Mouse (Mus musculus): ENCODE results near the gene Col2a1. TPM values are rescaled to one million over a fixed set of nuclear protein-coding genes. Genes with fewer than 3 reads are reported as not detected.

The Col2a1 gene
- polyA plus RNA-seq, 1 experiment from 2014 or later = 0.18 TPM

DNA sequence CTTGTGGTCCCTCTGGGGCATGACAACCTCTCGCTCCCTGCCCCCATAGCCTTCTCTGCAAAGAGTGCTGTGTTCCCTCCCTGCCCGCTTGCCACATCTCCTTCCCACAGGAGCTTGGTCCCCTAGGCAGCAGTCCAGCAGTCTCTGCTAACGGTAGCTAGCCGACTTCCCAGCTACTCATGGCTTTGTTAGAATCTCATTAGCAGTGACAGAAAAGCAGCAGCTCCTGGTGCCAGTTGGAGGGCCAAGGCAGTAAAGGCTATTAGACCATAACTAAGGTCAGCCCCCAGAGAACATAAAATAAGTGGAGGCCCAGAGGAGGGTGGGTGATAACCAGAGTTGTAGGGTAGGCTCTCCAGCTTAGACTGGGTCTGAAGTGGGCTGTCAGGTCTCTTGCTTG lies 21.1 kb upstream of the Col2a1 start:
- H3K27ac ChIP-seq (ENCODE audit: low read length) = no peak overlapping the region
- DNase-seq (ENCODE audit: low spot score) = no peak
- no peak for ATAC-seq

DNA sequence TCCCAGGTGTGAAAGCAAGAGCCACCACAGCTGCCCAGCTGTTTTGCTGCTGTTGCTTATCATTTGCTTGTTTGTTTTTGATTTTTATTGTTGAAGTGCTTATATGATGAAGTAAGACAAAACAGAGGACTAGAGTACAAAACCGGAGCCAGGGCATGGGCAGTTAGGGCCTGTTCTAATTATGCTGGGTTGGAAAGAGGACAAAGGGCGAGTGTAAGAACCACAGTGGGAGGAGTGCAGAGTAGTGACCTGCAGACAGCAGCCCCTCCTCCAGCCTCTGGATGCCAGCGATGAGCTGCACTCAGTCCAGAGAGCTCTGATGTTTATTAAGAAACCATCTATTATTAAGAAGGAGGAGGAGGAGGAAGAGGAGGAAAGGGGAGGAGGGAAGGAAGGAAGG lies 18.6 kb upstream of the Col2a1 start:
- ATAC-seq (no peak), DNase-seq (ENCODE audit: low spot score) (no peak)
- Histone ChIP-seq H3K27me3 (replicated peaks; ENCODE audit: insufficient read depth, low read length) (no peaks in the 10 kb centered on the region), H3K9me3 (ENCODE audit: low read length) (no peaks in the 10 kb centered on the region), H3K4me3 (ENCODE audit: low read depth, low read length) (no peak overlapping the region), H3K4me2 (replicated peaks; ENCODE audit: low read depth, low read length) (no peak overlapping the region), H3K4me1 (ENCODE audit: insufficient read depth, low read depth, low read length) (peaks cover 3% of the 10 kb centered on the region; the same call in 1 of the 2 replicates), H3K36me3 (ENCODE audit: insufficient read depth, low read length) (no peaks in the 10 kb centered on the region), H3K9ac (replicated peaks; ENCODE audit: low read depth) (no peak overlapping the region), H3K27ac (ENCODE audit: low read length) (no peak overlapping the region)
- TF ChIP-seq EP300 (IDR thresholded peaks at IDR 0.05) (no peak), CTCF (IDR thresholded peaks at IDR 0.05) (no peak)
- WGBS = 41% methylated on average over 3 of the region's 3 CpGs

More for the DNA sequence above, 21.1 kb upstream of the Col2a1 start:
- Histone ChIP-seq H3K36me3 (ENCODE audit: insufficient read depth, low read length) (no peaks in the 10 kb centered on the region), H3K27me3 (replicated peaks; ENCODE audit: insufficient read depth, low read length) (no peaks in the 10 kb centered on the region), H3K4me2 (replicated peaks; ENCODE audit: low read depth, low read length) (no peak overlapping the region), H3K4me3 (ENCODE audit: low read depth, low read length) (no peak overlapping the region), H3K9ac (replicated peaks; ENCODE audit: low read depth) (no peak overlapping the region), H3K9me3 (ENCODE audit: low read length) (no peaks in the 10 kb centered on the region), H3K4me1 (ENCODE audit: insufficient read depth, low read depth, low read length) (peaks cover 5% of the 10 kb centered on the region; the same call in 1 of the 2 replicates)
- 48% methylated on average over 4 of the region's 4 CpGs for WGBS
- TF ChIP-seq CTCF (IDR thresholded peaks at IDR 0.05) = no peak
- TF ChIP-seq EP300 (IDR thresholded peaks at IDR 0.05) = no peak

DNA sequence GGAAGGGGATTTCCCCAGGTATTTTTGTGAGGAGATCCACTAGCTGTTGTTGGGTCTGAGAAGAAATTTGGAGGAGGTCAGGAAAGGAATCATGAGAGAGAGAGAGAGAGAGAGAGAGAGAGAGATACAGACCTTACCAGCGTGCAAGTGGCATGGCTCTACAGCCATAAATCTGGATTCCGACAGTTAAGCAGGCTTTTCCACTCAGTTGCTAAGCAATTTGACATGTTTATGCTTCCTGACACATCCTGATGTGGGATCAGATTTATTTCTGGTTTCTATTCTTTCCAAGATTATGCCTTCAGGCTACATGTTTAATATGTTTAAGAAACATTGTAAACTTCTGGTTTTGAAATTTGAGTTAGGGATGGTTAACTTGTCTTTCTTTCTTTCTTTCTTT lies 17.4 kb upstream of the Col2a1 start:
- DNase-seq (ENCODE audit: low spot score) (peak; percentile 25), ATAC-seq (no peak)
- H3K27ac ChIP-seq (ENCODE audit: low read length) = no peak overlapping the region
- H3K4me3 ChIP-seq (ENCODE audit: low read depth, low read length) = no peak overlapping the region
- H3K4me1 ChIP-seq (ENCODE audit: insufficient read depth, low read depth, low read length) = no peaks in the 10 kb centered on the region
- 7% methylated on average over 2 of the region's 2 CpGs for WGBS
- H3K36me3 ChIP-seq (ENCODE audit: insufficient read depth, low read length) = no peaks in the 10 kb centered on the region
- H3K4me2 ChIP-seq (replicated peaks; ENCODE audit: low read depth, low read length) = no peak overlapping the region
- no peak overlapping the region for H3K9ac ChIP-seq (replicated peaks; ENCODE audit: low read depth)
- H3K9me3 ChIP-seq (ENCODE audit: low read length) = no peaks in the 10 kb centered on the region
- TF ChIP-seq CTCF (IDR thresholded peaks at IDR 0.05) (no peak), EP300 (IDR thresholded peaks at IDR 0.05) (no peak)
- H3K27me3 ChIP-seq (replicated peaks; ENCODE audit: insufficient read depth, low read length) = no peaks in the 10 kb centered on the region

GRCm38 (mm10) chr15:98019047-98019446 lies 14.6 kb upstream of the Col2a1 start:
- Histone ChIP-seq H3K4me2 (replicated peaks; ENCODE audit: low read depth, low read length) (no peak overlapping the region), H3K27me3 (replicated peaks; ENCODE audit: insufficient read depth, low read length) (no peaks in the 10 kb centered on the region), H3K9ac (replicated peaks; ENCODE audit: low read depth) (no peak overlapping the region), H3K9me3 (ENCODE audit: low read length) (no peaks in the 10 kb centered on the region), H3K4me3 (ENCODE audit: low read depth, low read length) (no peak overlapping the region), H3K27ac (ENCODE audit: low read length) (no peak overlapping the region), H3K36me3 (ENCODE audit: insufficient read depth, low read length) (no peaks in the 10 kb centered on the region), H3K4me1 (ENCODE audit: insufficient read depth, low read depth, low read length) (no peaks in the 10 kb centered on the region)
- TF ChIP-seq CTCF (IDR thresholded peaks at IDR 0.05) = no peak
- no peak for TF ChIP-seq EP300 (IDR thresholded peaks at IDR 0.05)
- 46% methylated on average over 3 of the region's 3 CpGs for WGBS
- DNase-seq (ENCODE audit: low spot score) (no peak), ATAC-seq (no peak)

DNA sequence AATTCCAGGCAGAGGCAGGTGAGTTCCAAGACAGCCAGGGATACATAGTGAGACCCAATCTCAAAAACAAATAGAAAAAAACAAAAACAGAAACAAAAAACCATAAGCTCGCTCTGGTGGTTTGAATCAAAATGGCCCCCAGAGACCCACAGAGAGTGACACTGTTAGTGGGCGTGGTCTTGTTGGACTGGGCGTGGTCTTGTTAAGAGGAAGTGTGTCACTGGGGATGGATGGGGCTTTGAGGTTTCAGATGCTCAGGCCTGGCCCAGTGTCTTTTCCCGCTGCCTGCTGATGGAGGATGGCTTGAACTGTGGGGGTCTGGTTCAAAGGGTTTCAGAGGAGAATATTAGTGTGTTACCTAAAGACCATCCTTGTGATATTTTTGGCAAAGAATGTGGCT lies 13.4 kb upstream of the Col2a1 start:
- DNase-seq (ENCODE audit: low spot score) (no peak), ATAC-seq (no peak)
- TF ChIP-seq EP300 (IDR thresholded peaks at IDR 0.05) = no peak
- no peak for TF ChIP-seq CTCF (IDR thresholded peaks at IDR 0.05)
- H3K9ac ChIP-seq (replicated peaks; ENCODE audit: low read depth) = no peak overlapping the region
- H3K9me3 ChIP-seq (ENCODE audit: low read length) = no peaks in the 10 kb centered on the region
- H3K36me3 ChIP-seq (ENCODE audit: insufficient read depth, low read length) = no peaks in the 10 kb centered on the region
- no peak overlapping the region for H3K4me3 ChIP-seq (ENCODE audit: low read depth, low read length)
- no peak overlapping the region for H3K4me2 ChIP-seq (replicated peaks; ENCODE audit: low read depth, low read length)
- no peaks in the 10 kb centered on the region for H3K27me3 ChIP-seq (replicated peaks; ENCODE audit: insufficient read depth, low read length)
- 68% methylated on average over 4 of the region's 4 CpGs for WGBS
- no peak overlapping the region for H3K27ac ChIP-seq (ENCODE audit: low read length)
- no peaks in the 10 kb centered on the region for H3K4me1 ChIP-seq (ENCODE audit: insufficient read depth, low read depth, low read length)

DNA sequence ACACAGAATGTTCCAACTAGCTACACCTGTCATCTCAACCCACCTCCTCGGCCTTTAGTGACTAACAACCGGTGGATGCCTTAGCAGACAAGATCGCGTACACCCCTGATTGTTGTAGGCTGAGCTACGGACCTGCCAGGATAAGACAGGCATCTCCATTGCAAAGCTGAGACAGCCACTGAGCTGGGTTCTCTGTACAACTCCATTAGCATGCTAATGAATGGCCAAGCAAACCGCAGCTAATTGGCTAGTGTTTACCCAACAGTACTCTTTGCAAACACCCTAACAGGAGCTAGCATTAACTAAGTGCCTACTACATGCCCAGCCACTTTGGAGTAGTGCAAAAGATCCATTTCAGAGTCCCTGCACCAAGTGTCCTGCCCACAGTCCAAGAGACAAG lies 8.3 kb upstream of the Col2a1 start:
- no peak for DNase-seq (ENCODE audit: low spot score)
- Histone ChIP-seq H3K27me3 (replicated peaks; ENCODE audit: insufficient read depth, low read length) (no peaks in the 10 kb centered on the region), H3K36me3 (ENCODE audit: insufficient read depth, low read length) (no peaks in the 10 kb centered on the region), H3K27ac (ENCODE audit: low read length) (no peak overlapping the region), H3K9me3 (ENCODE audit: low read length) (no peaks in the 10 kb centered on the region), H3K4me3 (ENCODE audit: low read depth, low read length) (no peak overlapping the region), H3K4me2 (replicated peaks; ENCODE audit: low read depth, low read length) (no peak overlapping the region), H3K9ac (replicated peaks; ENCODE audit: low read depth) (no peak overlapping the region), H3K4me1 (ENCODE audit: insufficient read depth, low read depth, low read length) (no peaks in the 10 kb centered on the region)
- no peak for ATAC-seq
- 68% methylated on average over 6 of the region's 6 CpGs for WGBS
- TF ChIP-seq EP300 (IDR thresholded peaks at IDR 0.05) = no peak
- TF ChIP-seq CTCF (IDR thresholded peaks at IDR 0.05) = no peak

- Histone ChIP-seq H3K27me3 (replicated peaks; ENCODE audit: insufficient read depth, low read length) (peaks cover 58% of the 10 kb centered on the region), H3K4me1 (ENCODE audit: insufficient read depth, low read depth, low read length) (peaks cover 24% of the 10 kb centered on the region; the same call in 1 of the 2 replicates), H3K4me2 (replicated peaks; ENCODE audit: low read depth, low read length) (no peak overlapping the region), H3K9me3 (ENCODE audit: low read length) (no peaks in the 10 kb centered on the region), H3K27ac (ENCODE audit: low read length) (no peak overlapping the region), H3K9ac (replicated peaks; ENCODE audit: low read depth) (no peak overlapping the region), H3K36me3 (ENCODE audit: insufficient read depth, low read length) (no peaks in the 10 kb centered on the region), H3K4me3 (ENCODE audit: low read depth, low read length) (no peak overlapping the region)
- ATAC-seq (no peak), DNase-seq (ENCODE audit: low spot score) (no peak)
- no peak for TF ChIP-seq EP300 (IDR thresholded peaks at IDR 0.05)
- TF ChIP-seq CTCF (IDR thresholded peaks at IDR 0.05) = no peak
- WGBS = 8% methylated on average over 11 of the region's 11 CpGs
These were observed 686 bp upstream of the Col2a1 start for GRCm38 (mm10) chr15:98005181-98005580.
